Mouse (Mus musculus) forelimb bud, embryonic 11.5 days (tissue): ENCODE data around the gene Zfp764.
"Not testable (repeated sequence)": the region's sequence is repeated elsewhere in the genome, so short reads cannot be mapped to it uniquely, and the experiment has no call there.

Experiments
- DNase-seq: peaks from one replicate; pipeline ENCODE4 v3.0.0-alpha.2; 2012; ENCODE audit warnings: low read depth, low spot score

The Zfp764 gene

GRCm38 (mm10) chr7:127391538-127391937 is 15.1 kb downstream of the Zfp764 start:
- no peak for DNase-seq

- no peak for DNase-seq
These were observed 16.3 kb downstream of the Zfp764 start for GRCm38 (mm10) chr7:127390306-127390705.

- DNase-seq = not testable (repeated sequence)
These were observed 18.4 kb downstream of the Zfp764 start for GRCm38 (mm10) chr7:127388201-127388600.

- DNase-seq = peak; percentile 84
These were observed 19.8 kb downstream of the Zfp764 start, which contains the start of gene 9130019O22Rik for GRCm38 (mm10) chr7:127386641-127387392. TSS of gene 9130019O22Rik (minus strand) at chr7:127387166.

- not testable (repeated sequence) for DNase-seq
These were observed 21.1 kb downstream of the Zfp764 start for GRCm38 (mm10) chr7:127385560-127385959.

- no peak for DNase-seq
These were observed 28.2 kb downstream of the Zfp764 start for GRCm38 (mm10) chr7:127378310-127378921.

GRCm38 (mm10) chr7:127375271-127376245 is 31.1 kb downstream of the Zfp764 start, which contains the start of gene Zfp747:
TSS of gene Zfp747 (minus strand) at chr7:127376050.
- DNase-seq = peak; percentile 90

GRCm38 (mm10) chr7:127371870-127372269 is 34.8 kb downstream of the Zfp764 start:
- DNase-seq = not testable (repeated sequence)

GRCm38 (mm10) chr7:127371213-127371612 is 35.4 kb downstream of the Zfp764 start:
- no peak for DNase-seq

GRCm38 (mm10) chr7:127366249-127366648 is 40.4 kb downstream of the Zfp764 start:
- no peak for DNase-seq

- no peak for DNase-seq
These were observed 42.5 kb downstream of the Zfp764 start for GRCm38 (mm10) chr7:127364166-127364565.

GRCm38 (mm10) chr7:127363475-127363921 is 43.1 kb downstream of the Zfp764 start:
- peak; percentile 13 for DNase-seq

GRCm38 (mm10) chr7:127362418-127362817 is 44.2 kb downstream of the Zfp764 start:
- peak; percentile 58 for DNase-seq

GRCm38 (mm10) chr7:127361449-127361848 is 45.2 kb downstream of the Zfp764 start:
- no peak for DNase-seq

GRCm38 (mm10) chr7:127360265-127360664 is 46.4 kb downstream of the Zfp764 start:
- DNase-seq = no peak

- DNase-seq = no peak
These were observed 48.1 kb downstream of the Zfp764 start for GRCm38 (mm10) chr7:127358472-127358871.

- no peak for DNase-seq
These were observed 48.8 kb downstream of the Zfp764 start for GRCm38 (mm10) chr7:127357871-127358270.

- DNase-seq = no peak
These were observed 50.8 kb downstream of the Zfp764 start for GRCm38 (mm10) chr7:127355796-127356195.
